19 mouse cellular contexts compared by ENCODE assay signal in the genomic region with DNA sequence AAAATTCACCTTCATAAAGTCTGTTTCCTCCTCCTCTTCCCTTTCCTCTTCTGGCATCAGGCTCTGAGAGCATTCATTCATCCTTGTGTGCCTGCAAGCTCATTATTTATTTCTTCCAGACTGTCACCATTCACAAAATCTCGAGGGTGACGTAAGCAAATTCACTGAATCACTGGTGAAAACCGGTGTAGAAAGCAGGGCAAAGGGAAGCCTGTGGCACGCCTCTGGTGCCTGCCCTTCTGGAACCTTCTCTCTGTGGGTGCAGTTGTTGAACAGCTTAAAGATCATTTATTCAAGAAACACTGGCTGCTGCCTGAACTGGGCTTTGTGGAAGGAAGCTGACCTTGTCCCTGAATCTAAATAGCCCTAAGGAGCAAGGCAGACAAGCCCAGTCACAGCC.
A peak's percentile ranks its signal among the peaks of the same experiment; 100 is the strongest.
DNase-seq lines count a peak whose midpoint lies in the region; TF ChIP-seq lines count a peak whose summit lies in the region.
"Had no signal": no experiment of that assay in that cellular context is flagged by ENCODE, and none has a peak within 500 bp of the region (broad histone marks: within the 10 kb centered on the region; RNA-seq: fewer than 3 reads in every experiment).

No protein-coding gene starts in this region.

- 75% methylated on average over 4 of the region's 4 CpGs for WGBS in heart, embryonic 10.5 days

- TF ChIP-seq CTCF in brain, embryonic 14.5 days (IDR thresholded peaks at IDR 0.05; ENCODE audit: borderline replicate concordance, extremely low read depth, insufficient read depth, insufficient read length): no peak

- no peak for TF ChIP-seq POLR2A in brain, embryonic 14.5 days (IDR thresholded peaks at IDR 0.05; ENCODE audit: borderline replicate concordance, extremely low read depth, insufficient read depth, insufficient read length, poor library complexity, severe bottlenecking)

- peak; percentile 68 for DNase-seq in heart, adult 11 months
- DNase-seq in heart, postnatal 36 days: no peak
- DNase-seq in urinary bladder, postnatal 36 days (ENCODE audit: low spot score in 2 of 2): peak; percentile 49 to 64
- DNase-seq in urinary bladder, postnatal 4 days (ENCODE audit: low spot score in 2 of 2): no peak
- peak; percentile 18 for DNase-seq in brain, embryonic 14.5 days (ENCODE audit: low read depth)
- no peak for DNase-seq in heart, embryonic 10.5 days (ENCODE audit: low spot score)
- no peak for DNase-seq in natural killer cell, adult 2 months (ENCODE audit: low spot score in 2 of 2)
- DNase-seq: cerebellum, adult 11 months; cerebellum, postnatal 14 days; heart, adult 18-20 months; lung, embryonic 14.5 days; right cerebral cortex, postnatal 25 days had no signal

- no peaks in the 10 kb centered on the region for H3K9me3 ChIP-seq in heart, embryonic 10.5 days
- H3K9me3 ChIP-seq: embryonic facial prominence, embryonic 15.5 days; forebrain, embryonic 10.5 days; heart, embryonic 15.5 days; kidney, embryonic 15.5 days; limb, embryonic 10.5 days; midbrain, embryonic 13.5 days had no signal

- H3K36me3 ChIP-seq in heart, embryonic 10.5 days: no peaks in the 10 kb centered on the region
- H3K36me3 ChIP-seq: embryonic facial prominence, embryonic 15.5 days; forebrain, embryonic 10.5 days; heart, embryonic 15.5 days; kidney, embryonic 15.5 days; limb, embryonic 10.5 days; midbrain, embryonic 13.5 days had no signal

- no peaks in the 10 kb centered on the region for H3K4me1 ChIP-seq in heart, embryonic 10.5 days
- H3K4me1 ChIP-seq: midbrain, embryonic 13.5 days had no signal

- intact Hi-C loops in heart, postnatal 36 days (cut with DNase I): no loop called here

- H3K27me3 ChIP-seq in heart, embryonic 10.5 days (ENCODE audit: insufficient read depth, poor library complexity, severe bottlenecking): no peaks in the 10 kb centered on the region
- H3K27me3 ChIP-seq: embryonic facial prominence, embryonic 15.5 days; heart, embryonic 15.5 days; kidney, embryonic 15.5 days; midbrain, embryonic 13.5 days had no signal

- no peak overlapping the region for H3K4me3 ChIP-seq in heart, embryonic 10.5 days
- H3K4me3 ChIP-seq: embryonic facial prominence, embryonic 15.5 days; forebrain, embryonic 10.5 days; heart, embryonic 15.5 days; kidney, embryonic 15.5 days; limb, embryonic 10.5 days; midbrain, embryonic 13.5 days had no signal

- no peak overlapping the region for H3K27ac ChIP-seq in heart, embryonic 10.5 days
- H3K27ac ChIP-seq: embryonic facial prominence, embryonic 15.5 days; forebrain, embryonic 10.5 days; heart, embryonic 15.5 days; kidney, embryonic 15.5 days; limb, embryonic 10.5 days; macrophage; midbrain, embryonic 13.5 days had no signal

Comparison
In these comparisons a context has a peak if more than half of its experiments do, and no peak if none do; other contexts are left out.
1. DNase-seq: peak in heart, adult 11 months (single experiment), urinary bladder, postnatal 36 days (2 of 2) and brain, embryonic 14.5 days (single experiment); none in heart, postnatal 36 days (0 of 2), urinary bladder, postnatal 4 days (0 of 2), heart, embryonic 10.5 days (single experiment) and natural killer cell, adult 2 months (0 of 2).